Mouse (Mus musculus) hematopoietic stem cell, adult 5-6 weeks (primary cell): ENCODE measurements around the gene Bola3. TPM values are rescaled to one million over a fixed set of nuclear protein-coding genes. Genes with fewer than 3 reads are reported as not detected.

Source experiments
- total RNA-seq: library from RNA; stranded (forward); fragments of 172-1452, 232-1000 nt; gene quantifications from 2 replicates; pipeline ENCODE4 v1.2.3, GENCODE M21; 2017

Bola3 gene
- total RNA-seq, 1 experiment from 2014 or later, result 53.4 TPM

Other genes starting within 250 kb of the Bola3 start
- gene Ccdc142, start 247.5 kb upstream of the Bola3 start, total RNA-seq, result 0.45 and 2.3 TPM in 2 replicates
- gene Gm42688, start 247.5 kb upstream of the Bola3 start, total RNA-seq, result 2.4 and 4.1 TPM in 2 replicates
- 8.4 and 19.3 TPM in 2 replicates for gene Mrpl53, start 240.1 kb upstream of the Bola3 start, total RNA-seq
- 57.8 and 60.4 TPM in 2 replicates for gene Mogs, start 233.7 kb upstream of the Bola3 start, total RNA-seq
- 148 and 226 TPM in 2 replicates for gene Wbp1, start 227.6 kb upstream of the Bola3 start, total RNA-seq
- gene Ino80b, start 223.7 kb upstream of the Bola3 start, total RNA-seq, result 31.1 and 42.3 TPM in 2 replicates
- gene Rtkn, start 213.7 kb upstream of the Bola3 start, total RNA-seq, result 7.1 and 12.4 TPM in 2 replicates
- gene Wdr54, start 192.8 kb upstream of the Bola3 start, total RNA-seq, result 0.20 and 0.31 TPM in 2 replicates
- gene 1700003E16Rik, start 192.7 kb upstream of the Bola3 start, total RNA-seq, result 0.35 TPM in 1 of 2 replicates, not detected in the other
- gene Dctn1, start 183.2 kb upstream of the Bola3 start, total RNA-seq, result 50.5 and 70.9 TPM in 2 replicates
- not detected in 2 replicates for gene Slc4a5, start 129.3 kb upstream of the Bola3 start, total RNA-seq
- gene Mthfd2, start 23.2 kb upstream of the Bola3 start, total RNA-seq, result 11.4 and 11.9 TPM in 2 replicates
- gene Mob1a, start 23.1 kb upstream of the Bola3 start, total RNA-seq, result 136 and 163 TPM in 2 replicates
- gene Tet3, start 109.9 kb downstream of the Bola3 start, total RNA-seq, result 13.4 and 20.4 TPM in 2 replicates
- 52.6 and 55.5 TPM in 2 replicates for gene Dguok, start 157.8 kb downstream of the Bola3 start, total RNA-seq
- gene Actg2, start 187.1 kb downstream of the Bola3 start, total RNA-seq, result not detected in 2 replicates
- gene Stambp, start 223.6 kb downstream of the Bola3 start, total RNA-seq, result 6.0 and 10.6 TPM in 2 replicates